Mouse (Mus musculus) spleen, postnatal 4 days (tissue): ENCODE measurements at regions not wholly inside any gene's neighbourhood (a gene's known extent, or its start where the extent isn't known, plus 50 kb on each side); places are given as distances from the start of the nearest gene placed in this dataset.
"Not testable (repeated sequence)": the region's sequence is repeated elsewhere in the genome, so short reads cannot be mapped to it uniquely, and the experiment has no call there.

Source experiments
- DNase-seq, 2 experiments: peaks; one replicate each; pipeline ENCODE4 v3.0.0; 2022; ENCODE audit warnings: low spot score in 2 of 2

- DNase-seq = no peak
These were observed 406.3 kb downstream of the Trib2 start for GRCm38 (mm10) chr12:15410419-15410818.

- not testable (repeated sequence) for DNase-seq
These were observed 409.1 kb downstream of the Trib2 start for GRCm38 (mm10) chr12:15407577-15407976.

- DNase-seq = no peak
These were observed 424.1 kb downstream of the Trib2 start for GRCm38 (mm10) chr12:15392641-15393040.

- no peak for DNase-seq
These were observed 428.1 kb downstream of the Trib2 start for GRCm38 (mm10) chr12:15388574-15388973.

GRCm38 (mm10) chr12:15357808-15358207, 458.9 kb downstream of the Trib2 start:
- DNase-seq = no peak

GRCm38 (mm10) chr12:15320697-15321449, 495.8 kb downstream of the Trib2 start:
- no peak for DNase-seq

- no peak for DNase-seq
These were observed 497.1 kb downstream of the Trib2 start for GRCm38 (mm10) chr12:15319647-15320046.

- DNase-seq = no peak
These were observed 521.8 kb downstream of the Trib2 start for GRCm38 (mm10) chr12:15294898-15295297.

GRCm38 (mm10) chr12:15262165-15262564, 554.6 kb downstream of the Trib2 start:
- DNase-seq = no peak

GRCm38 (mm10) chr12:15261604-15262003, 555.1 kb downstream of the Trib2 start:
- DNase-seq = no peak

GRCm38 (mm10) chr12:15260907-15261415, 555.8 kb downstream of the Trib2 start:
- no peak for DNase-seq

GRCm38 (mm10) chr12:15244966-15245365, 571.8 kb downstream of the Trib2 start:
- no peak for DNase-seq

- DNase-seq = no peak
These were observed 594.1 kb downstream of the Trib2 start for GRCm38 (mm10) chr12:15222497-15223170.

GRCm38 (mm10) chr12:15218504-15218903, 598.2 kb downstream of the Trib2 start:
- DNase-seq = no peak

- no peak for DNase-seq
These were observed 600.5 kb downstream of the Trib2 start for GRCm38 (mm10) chr12:15216180-15216579.

GRCm38 (mm10) chr12:15174411-15175041, 642.2 kb downstream of the Trib2 start:
- no peak for DNase-seq

GRCm38 (mm10) chr12:15162605-15163004, 654.1 kb downstream of the Trib2 start:
- DNase-seq = no peak

GRCm38 (mm10) chr12:15161864-15162263, 654.9 kb downstream of the Trib2 start:
- no peak for DNase-seq

- no peak for DNase-seq
These were observed 656.2 kb downstream of the Trib2 start for GRCm38 (mm10) chr12:15160478-15160998.

GRCm38 (mm10) chr12:15146398-15146797, 670.3 kb downstream of the Trib2 start:
- no peak for DNase-seq

GRCm38 (mm10) chr12:15137039-15137438, 679.7 kb downstream of the Trib2 start:
- DNase-seq = no peak

GRCm38 (mm10) chr12:15124179-15124578, 692.5 kb downstream of the Trib2 start:
- DNase-seq = no peak
